Mouse (Mus musculus) limb, embryonic 14.5 days (tissue): ENCODE results near the gene Gpr108. TPM values are rescaled to one million over a fixed set of nuclear protein-coding genes. Genes with fewer than 3 reads are reported as not detected.
A peak's percentile ranks its signal among the peaks of the same experiment; 100 is the strongest.

Experiments used
- ATAC-seq: fragments of 200-750 bp; cut with Nextera tagmentation; 2 replicates; pipeline ENCODE4 v1.8.0; 2017; ENCODE audit warnings: low read depth, moderate number of reproducible peaks, moderate TSS enrichment; ENCODE audit not compliant: low FRiP score
- DNase-seq: peaks from one replicate; pipeline ENCODE4 v3.0.0-alpha.2; 2015; ENCODE audit warnings: low spot score
- H3K27ac ChIP-seq: fragments of 300-500 bp; sonication (generic); replicated peaks from 2 replicates; pipeline ENCODE4 v1.5.1; 2014; ENCODE audit warnings: low read depth, mild to moderate bottlenecking, low read length, moderate library complexity, mixed read lengths
- H3K27me3 ChIP-seq: fragments of 300-500 bp; sonication (generic); 2 replicates; pipeline ENCODE4 v1.6.1; 2014; ENCODE audit warnings: low read length, mixed read lengths; ENCODE audit not compliant: control insufficient read depth, insufficient read depth
- H3K36me3 ChIP-seq: fragments of 300-500 bp; sonication (generic); 2 replicates; pipeline ENCODE4 v1.6.1; 2014; ENCODE audit warnings: mild to moderate bottlenecking, low read length, moderate library complexity, mixed read lengths; ENCODE audit not compliant: control insufficient read depth, insufficient read depth
- H3K4me1 ChIP-seq: fragments of 300-500 bp; sonication (generic); 2 replicates; pipeline ENCODE4 v1.6.1; 2014; ENCODE audit warnings: antibody characterized with exemption, low read length, mixed read lengths; ENCODE audit not compliant: control insufficient read depth, insufficient read depth
- H3K4me2 ChIP-seq: fragments of 300-500 bp; sonication (generic); replicated peaks from 2 replicates; pipeline ENCODE4 v1.6.1; 2014; ENCODE audit warnings: low read depth, mild to moderate bottlenecking, low read length, moderate library complexity; ENCODE audit not compliant: severe bottlenecking
- H3K4me3 ChIP-seq: fragments of 300-500 bp; sonication (generic); replicated peaks from 2 replicates; pipeline ENCODE4 v1.5.1; 2014; ENCODE audit warnings: low read length
- H3K9ac ChIP-seq: fragments of 300-500 bp; sonication (generic); 2 replicates; pipeline ENCODE4 v1.6.1; 2014; ENCODE audit warnings: mild to moderate bottlenecking, low read depth, low read length, moderate library complexity; ENCODE audit not compliant: severe bottlenecking
- H3K9me3 ChIP-seq: fragments of 300-500 bp; sonication (generic); 2 replicates; pipeline ENCODE4 v1.6.1; 2016; ENCODE audit warnings: low read length; ENCODE audit not compliant: control insufficient read depth
- POLR2A ChIP-seq: fragments of 200-500 bp; IDR thresholded peaks from 2 replicates; pipeline ENCODE4 v1.8.0; 2012; ENCODE audit warnings: inconsistent platforms, mild to moderate bottlenecking, moderate library complexity, borderline replicate concordance; ENCODE audit not compliant: insufficient read depth, insufficient read length; ENCODE audit errors: extremely low read depth
- WGBS: fragments of 180-500 bp; shearing (Covaris S2); extraction: QIAGEN DNeasy Blood & Tissue Kit; methylation state at CpG from one replicate; pipeline ENCODE4 v1.1.7; 2014; 5-methylcytosine and 5-hydroxymethylcytosine counted together
- polyA plus RNA-seq, 2 experiments: library from polyadenylated mRNA; depleted of rRNA in 1 of 2; stranded (reverse) in 1 of 2; unstranded in 1 of 2; fragments of >200 nt; fragmentation: Nextera tagmentation in 1 of 2; extraction: Ambion mirVana in 1 of 2; gene quantifications; 2 replicates each; pipeline versions ENCODE4 v1.2.1 to v1.2.3; 2012 to 2014

Gpr108 gene
- 36.4 and 42.7 TPM in 2 replicates for polyA plus RNA-seq (2012; rRNA removed)
- polyA plus RNA-seq (2014; fragmentation: Nextera tagmentation; extraction: Ambion mirVana): 39.6 and 40.8 TPM in 2 replicates

- Histone ChIP-seq H3K36me3 (peaks cover 8% of the 10 kb centered on the region; the same call in 1 of the 2 replicates), H3K27me3 (no peaks in the 10 kb centered on the region), H3K4me2 (peak within 1 kb of the TSS; percentile 86), H3K9ac (peak within 1 kb of the TSS; percentile 77), H3K9me3 (no peaks in the 10 kb centered on the region), H3K27ac (peak within 1 kb of the TSS; percentile 96), H3K4me1 (peaks cover 16% of the 10 kb centered on the region), H3K4me3 (peak within 1 kb of the TSS; percentile 70)
- ATAC-seq: peak; percentile 48
- peak; percentile 92 for DNase-seq
- WGBS: under 1% methylated on average over 12 of the region's 12 CpGs
- 0 out of 2 replicates have a peak, but pooled peaks have one; percentile 15 for TF ChIP-seq POLR2A
These were observed at the start of gene Gpr108 for GRCm38 (mm10) chr17:57248201-57248699. Gene Gpr108, minus strand, starts transcription at chr17:57248446.

DNA sequence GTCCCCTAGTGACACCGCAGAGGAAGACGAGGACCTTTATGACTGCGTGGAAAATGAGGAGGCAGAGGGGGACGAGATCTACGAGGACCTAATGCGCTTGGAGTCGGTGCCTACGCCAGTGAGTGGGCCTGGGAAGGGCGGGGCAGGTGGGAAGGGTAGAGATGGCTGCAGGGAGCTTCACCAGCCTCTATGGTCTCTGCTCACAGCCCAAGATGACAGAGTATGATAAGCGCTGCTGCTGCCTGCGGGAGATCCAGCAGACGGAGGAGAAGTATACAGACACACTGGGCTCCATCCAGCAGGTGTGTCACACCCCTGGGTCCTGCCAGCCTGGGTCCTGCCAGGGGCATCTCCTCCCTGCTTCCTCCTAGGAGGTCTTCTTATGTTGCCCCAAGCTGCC is 48.8 kb upstream of the Gpr108 start:
- WGBS: 85% methylated on average over 12 of the region's 12 CpGs
- H3K4me1 ChIP-seq: no peaks in the 10 kb centered on the region
- no peak for TF ChIP-seq POLR2A
- no peaks in the 10 kb centered on the region for H3K9me3 ChIP-seq
- no peak overlapping the region for H3K4me3 ChIP-seq
- H3K27me3 ChIP-seq: no peaks in the 10 kb centered on the region
- ATAC-seq (no peak), DNase-seq (no peak)
- no peak overlapping the region for H3K27ac ChIP-seq
- H3K36me3 ChIP-seq: no peaks in the 10 kb centered on the region
- H3K9ac ChIP-seq: no peak overlapping the region
- no peak overlapping the region for H3K4me2 ChIP-seq

- Histone ChIP-seq H3K4me2 (no peak overlapping the region), H3K4me1 (no peaks in the 10 kb centered on the region), H3K9me3 (no peaks in the 10 kb centered on the region), H3K27ac (no peak overlapping the region), H3K36me3 (no peaks in the 10 kb centered on the region), H3K27me3 (no peaks in the 10 kb centered on the region), H3K9ac (no peak overlapping the region), H3K4me3 (no peak overlapping the region)
- 92% methylated on average over 9 of the region's 9 CpGs for WGBS
- DNase-seq (no peak), ATAC-seq (no peak)
- TF ChIP-seq POLR2A: no peak
These were observed 47.7 kb upstream of the Gpr108 start for GRCm38 (mm10) chr17:57295935-57296334.

DNA sequence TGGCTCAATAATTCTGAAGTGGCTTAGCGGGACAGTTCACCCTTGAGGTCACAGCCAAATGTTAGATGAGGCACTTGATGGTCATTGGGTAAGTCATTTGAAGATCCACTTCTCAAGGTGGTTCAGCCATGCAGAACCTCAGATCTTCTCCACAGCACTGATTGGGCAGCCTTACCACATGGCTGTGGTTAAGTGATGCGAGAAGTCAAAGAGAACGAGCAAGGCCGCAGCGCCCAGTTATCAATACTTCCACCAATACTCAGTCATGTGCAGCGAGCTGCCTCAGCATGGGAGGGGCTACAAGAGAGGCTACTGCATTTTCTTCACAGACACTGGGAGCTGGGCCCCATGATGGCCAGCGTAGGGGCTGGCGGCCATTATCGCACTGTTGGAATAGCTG is 44.7 kb upstream of the Gpr108 start:
- Histone ChIP-seq H3K4me2 (no peak overlapping the region), H3K27me3 (no peaks in the 10 kb centered on the region), H3K9ac (no peak overlapping the region), H3K27ac (no peak overlapping the region), H3K4me1 (no peaks in the 10 kb centered on the region), H3K4me3 (no peak overlapping the region), H3K9me3 (no peaks in the 10 kb centered on the region; the same call in 1 of the 2 replicates), H3K36me3 (no peaks in the 10 kb centered on the region)
- no peak for TF ChIP-seq POLR2A
- ATAC-seq (no peak), DNase-seq (no peak)
- 91% methylated on average over 9 of the region's 9 CpGs for WGBS

DNA sequence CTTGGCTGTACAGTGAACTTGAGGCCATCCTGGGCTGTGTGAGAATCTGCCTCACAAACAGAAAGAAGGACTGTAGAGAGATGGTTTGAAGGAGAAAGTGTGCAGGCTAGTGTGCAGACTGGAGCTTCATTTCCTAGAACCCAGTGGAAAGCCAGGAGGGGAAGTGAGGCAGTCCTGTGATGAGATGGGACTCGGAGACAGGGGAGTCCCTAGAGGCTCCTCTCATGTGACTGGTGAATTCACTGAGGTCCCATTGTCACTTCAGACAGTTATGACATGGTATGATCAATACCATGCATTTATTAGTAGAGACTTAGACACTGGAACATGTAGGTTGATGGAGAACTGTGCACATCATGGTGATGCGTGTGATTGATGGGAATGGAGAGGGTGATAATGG is 44.1 kb upstream of the Gpr108 start:
- Histone ChIP-seq H3K9me3 (no peaks in the 10 kb centered on the region; the same call in 1 of the 2 replicates), H3K9ac (no peak overlapping the region), H3K4me1 (no peaks in the 10 kb centered on the region), H3K36me3 (no peaks in the 10 kb centered on the region), H3K4me3 (no peak overlapping the region), H3K27ac (no peak overlapping the region), H3K27me3 (no peaks in the 10 kb centered on the region), H3K4me2 (no peak overlapping the region)
- no peak for TF ChIP-seq POLR2A
- WGBS: 80% methylated on average over 2 of the region's 2 CpGs
- DNase-seq (no peak), ATAC-seq (no peak)
